Mouse (Mus musculus) embryonic fibroblast, embryonic 13.5 days (primary cell): ENCODE data around the gene Nsa2.

Source experiments
- CTCF ChIP-seq: IDR thresholded peaks from 2 replicates; pipeline ENCODE4 v1.5.1; 2011; ENCODE audit warnings: mild to moderate bottlenecking, control low read depth, low read length, moderate library complexity, borderline replicate concordance; ENCODE audit not compliant: insufficient read depth
- POLR2A ChIP-seq: IDR thresholded peaks from 2 replicates; pipeline ENCODE4 v1.6.1; 2011; ENCODE audit warnings: low read depth, mild to moderate bottlenecking, control low read depth, low read length, moderate library complexity

DNA sequence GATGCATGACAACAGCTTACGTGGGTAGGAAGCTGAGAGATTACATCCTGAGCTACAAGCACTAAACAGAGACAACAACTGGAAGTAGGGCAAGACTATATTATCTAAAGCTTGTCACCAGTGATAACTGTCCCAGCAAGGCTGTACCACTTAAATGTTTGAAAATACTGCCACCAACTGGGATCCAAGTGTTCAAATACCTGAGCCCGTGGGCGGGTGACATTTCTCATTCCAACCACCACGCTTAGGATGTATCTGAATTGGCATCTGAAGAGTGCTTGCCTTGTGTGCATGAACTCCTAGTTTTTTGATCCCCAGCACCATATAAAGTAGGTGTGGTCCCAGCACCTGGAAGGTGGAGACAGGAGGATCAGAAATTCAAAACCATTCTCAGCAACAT lies 42.0 kb downstream of the Nsa2 start:
- TF ChIP-seq CTCF (no peak), POLR2A (no peak)
